In the genomic region with DNA sequence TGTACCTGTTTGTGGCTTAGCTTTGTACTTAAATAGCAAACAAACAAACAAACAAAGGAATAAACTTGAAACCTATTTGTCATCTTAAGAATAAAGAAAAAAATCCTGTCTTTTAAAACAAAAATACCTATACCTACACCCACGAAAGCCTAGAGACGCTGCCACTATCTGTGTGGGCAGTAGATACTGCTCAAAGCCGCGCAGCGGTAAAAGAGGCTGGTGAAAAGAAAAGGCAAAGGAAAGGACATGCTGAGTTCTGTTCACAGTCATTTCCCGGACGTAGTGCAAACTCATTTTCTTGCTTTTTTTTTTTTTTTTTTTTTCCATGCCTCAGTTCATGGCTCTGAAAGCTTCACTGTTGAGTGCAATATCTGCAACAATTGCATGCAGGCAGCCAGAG, we compare ENCODE assay signal across 35 mouse cellular contexts. TPM values are rescaled to one million over a fixed set of nuclear protein-coding genes. Genes with fewer than 3 reads are reported as not detected.
"Had no signal": no experiment of that assay in that cellular context is flagged by ENCODE, and none has a peak within 500 bp of the region (broad histone marks: within the 10 kb centered on the region; RNA-seq: fewer than 3 reads in every experiment).

No protein-coding gene starts in this region.

- H3K27ac ChIP-seq: limb, embryonic 10.5 days; limb, embryonic 12.5 days; limb, embryonic 13.5 days; limb, embryonic 15.5 days; liver, embryonic 12.5 days; liver, embryonic 13.5 days; liver, embryonic 14.5 days; liver, embryonic 15.5 days; lung, embryonic 15.5 days; macrophage; midbrain, embryonic 10.5 days; midbrain, embryonic 12.5 days; midbrain, embryonic 13.5 days; midbrain, embryonic 15.5 days; neural tube, embryonic 12.5 days had no signal

- DNase-seq: left cerebral cortex, postnatal 4 days; liver; liver, embryonic 13.5 days; liver, postnatal 0 days; lung, adult 18-20 months; lung, adult 2 months; lung, embryonic 14.5 days; lung, postnatal 10 days; lung, postnatal 14 days; lung, postnatal 36 days; lung, postnatal 4 days; midbrain, embryonic 14.5 days had no signal

- H3K9ac ChIP-seq: limb, embryonic 12.5 days; limb, embryonic 13.5 days; limb, embryonic 15.5 days; liver, embryonic 12.5 days; liver, embryonic 13.5 days; liver, embryonic 14.5 days; liver, embryonic 15.5 days; liver, postnatal 0 days; lung, embryonic 14.5 days; lung, embryonic 15.5 days; midbrain, embryonic 12.5 days; midbrain, embryonic 13.5 days; midbrain, embryonic 15.5 days; neural tube, embryonic 12.5 days had no signal

- H3K36me3 ChIP-seq: limb, embryonic 10.5 days; limb, embryonic 12.5 days; limb, embryonic 13.5 days; limb, embryonic 15.5 days; liver, embryonic 12.5 days; liver, embryonic 13.5 days; liver, embryonic 15.5 days; lung, embryonic 15.5 days; midbrain, embryonic 10.5 days; midbrain, embryonic 12.5 days; midbrain, embryonic 13.5 days; midbrain, embryonic 15.5 days; neural tube, embryonic 12.5 days had no signal

- ATAC-seq: liver, embryonic 12.5 days; liver, postnatal 0 days; lung, postnatal 0 days; midbrain, embryonic 13.5 days; midbrain, embryonic 15.5 days; midbrain, embryonic 16.5 days had no signal

- H3K4me3 ChIP-seq: limb, embryonic 10.5 days; limb, embryonic 12.5 days; limb, embryonic 13.5 days; limb, embryonic 15.5 days; liver, embryonic 12.5 days; liver, embryonic 13.5 days; liver, embryonic 15.5 days; lung, embryonic 15.5 days; megakaryocyte, embryonic 14.5 days; midbrain, embryonic 10.5 days; midbrain, embryonic 12.5 days; midbrain, embryonic 13.5 days; midbrain, embryonic 15.5 days; myocyte; neural tube, embryonic 12.5 days had no signal

- H3K4me2 ChIP-seq: limb, embryonic 12.5 days; limb, embryonic 13.5 days; limb, embryonic 15.5 days; liver, embryonic 11.5 days; liver, embryonic 12.5 days; liver, embryonic 13.5 days; liver, embryonic 15.5 days; lung, embryonic 14.5 days; lung, embryonic 15.5 days; midbrain, embryonic 12.5 days; midbrain, embryonic 13.5 days; midbrain, embryonic 15.5 days; neural tube, embryonic 12.5 days had no signal

- H3K27me3 ChIP-seq: limb, embryonic 12.5 days; limb, embryonic 13.5 days; limb, embryonic 15.5 days; liver, embryonic 12.5 days; liver, embryonic 13.5 days; liver, embryonic 15.5 days; lung, embryonic 15.5 days; midbrain, embryonic 12.5 days; midbrain, embryonic 13.5 days; midbrain, embryonic 15.5 days; neural tube, embryonic 12.5 days had no signal

- H3K9me3 ChIP-seq: limb, embryonic 10.5 days; limb, embryonic 12.5 days; limb, embryonic 13.5 days; limb, embryonic 15.5 days; liver, embryonic 12.5 days; liver, embryonic 13.5 days; liver, embryonic 15.5 days; lung, embryonic 15.5 days; megakaryocyte, embryonic 14.5 days; midbrain, embryonic 10.5 days; midbrain, embryonic 12.5 days; midbrain, embryonic 13.5 days; midbrain, embryonic 15.5 days; neural tube, embryonic 12.5 days had no signal

- H3K4me1 ChIP-seq: limb, embryonic 10.5 days; limb, embryonic 12.5 days; limb, embryonic 13.5 days; limb, embryonic 15.5 days; liver, embryonic 12.5 days; liver, embryonic 15.5 days; lung, embryonic 15.5 days; megakaryocyte, embryonic 14.5 days; midbrain, embryonic 10.5 days; midbrain, embryonic 12.5 days; midbrain, embryonic 13.5 days; midbrain, embryonic 15.5 days; neural tube, embryonic 12.5 days had no signal

RNA-seq across cellular contexts. Expression of gene Elovl4, which starts 13.1 kb away (rescaled TPM):
- total RNA-seq: liver, adult 2 months; megakaryocyte progenitor cell, adult 5-6 weeks; megakaryocyte, adult 5-6 weeks; monocyte, adult 5-6 weeks had no signal
- polyA plus RNA-seq: liver, adult 2 months; macrophage had no signal

RNA-seq across cellular contexts. Expression of gene Ttk, which starts 15.3 kb away (rescaled TPM):
- total RNA-seq: monocyte, adult 5-6 weeks had no signal
- polyA plus RNA-seq: liver, adult 2 months had no signal
